Mouse (Mus musculus) hindbrain, embryonic 14.5 days (tissue): ENCODE results near the gene Trim37. TPM values are rescaled to one million over a fixed set of nuclear protein-coding genes. Genes with fewer than 3 reads are reported as not detected.
A peak's percentile ranks its signal among the peaks of the same experiment; 100 is the strongest.

Experiments used
- ATAC-seq: fragments of 200-750 bp; cut with Nextera tagmentation; 2 replicates; pipeline ENCODE4 v1.8.0; 2017; ENCODE audit warnings: moderate number of reproducible peaks, mild to moderate bottlenecking, moderate TSS enrichment, moderate library complexity; ENCODE audit not compliant: low FRiP score
- DNase-seq: peaks from one replicate; pipeline ENCODE4 v3.0.0-alpha.2; 2015; ENCODE audit warnings: low spot score
- H3K27ac ChIP-seq: fragments of 300-500 bp; sonication (generic); 2 replicates; pipeline ENCODE4 v1.5.1; 2014; ENCODE audit warnings: mild to moderate bottlenecking, moderate library complexity
- H3K27me3 ChIP-seq: fragments of 300-500 bp; sonication (generic); 2 replicates; pipeline ENCODE4 v1.6.1; 2014; ENCODE audit warnings: mild to moderate bottlenecking, low read length, mixed read lengths; ENCODE audit not compliant: control insufficient read depth, insufficient read depth
- H3K36me3 ChIP-seq: fragments of 300-500 bp; sonication (generic); replicated peaks from 2 replicates; pipeline ENCODE4 v1.6.1; 2014; ENCODE audit not compliant: control insufficient read depth, insufficient read depth
- H3K4me1 ChIP-seq: fragments of 300-500 bp; sonication (generic); replicated peaks from 2 replicates; pipeline ENCODE4 v1.6.1; 2014; ENCODE audit warnings: antibody characterized with exemption, low read length, mixed read lengths; ENCODE audit not compliant: control insufficient read depth, insufficient read depth
- H3K4me2 ChIP-seq: fragments of 300-500 bp; sonication (generic); replicated peaks from 2 replicates; pipeline ENCODE4 v1.6.1; 2014; ENCODE audit warnings: mild to moderate bottlenecking, moderate library complexity
- H3K4me3 ChIP-seq: fragments of 300-500 bp; sonication (generic); replicated peaks from 2 replicates; pipeline ENCODE4 v1.5.1; 2014; ENCODE audit warnings: mild to moderate bottlenecking, low read length
- H3K9ac ChIP-seq: fragments of 300-500 bp; sonication (generic); 2 replicates; pipeline ENCODE4 v1.6.1; 2014
- H3K9me3 ChIP-seq: fragments of 300-500 bp; sonication (generic); 2 replicates; pipeline ENCODE4 v1.6.1; 2016; ENCODE audit warnings: low read length; ENCODE audit not compliant: control insufficient read depth
- WGBS: fragments of 180-500 bp; shearing (Covaris S2); extraction: QIAGEN DNeasy Blood & Tissue Kit; methylation state at CpG from one replicate; pipeline ENCODE4 v1.1.7; 2014; 5-methylcytosine and 5-hydroxymethylcytosine counted together
- polyA plus RNA-seq: library from polyadenylated mRNA; unstranded; fragments of >200 nt; fragmentation: Nextera tagmentation; extraction: Ambion mirVana; gene quantifications from 2 replicates; pipeline ENCODE4 v1.2.1, GENCODE M21; 2014

Trim37 gene
- polyA plus RNA-seq, result 104 and 107 TPM in 2 replicates

- no peaks in the 10 kb centered on the region for H3K9me3 ChIP-seq
- peaks cover 41% of the 10 kb centered on the region for H3K36me3 ChIP-seq
- peak within 1 kb of the TSS; percentile 66 for H3K4me2 ChIP-seq
- peak within 1 kb of the TSS; percentile 99 for H3K4me3 ChIP-seq
- no peaks in the 10 kb centered on the region for H3K27me3 ChIP-seq
- peak; percentile 93 for DNase-seq
- under 1% methylated on average over 96 of the region's 105 CpGs for WGBS
- peak; percentile 94 for ATAC-seq
- H3K4me1 ChIP-seq, result peaks cover 26% of the 10 kb centered on the region
- peak within 1 kb of the TSS; percentile 93 for H3K27ac ChIP-seq
- peak within 1 kb of the TSS; percentile 93 for H3K9ac ChIP-seq
Measured at GRCm38 (mm10) chr11:87126824-87127816, at the start of gene Trim37. Gene Trim37, plus strand, starts transcription at chr11:87127077.

GRCm38 (mm10) chr11:87083712-87084111 lies 43.2 kb upstream of the Trim37 start:
- ATAC-seq (no peak), DNase-seq (no peak)
- H3K4me3 ChIP-seq, result no peak overlapping the region
- H3K9me3 ChIP-seq, result no peaks in the 10 kb centered on the region
- H3K4me1 ChIP-seq, result peaks cover 28% of the 10 kb centered on the region
- H3K27me3 ChIP-seq, result no peaks in the 10 kb centered on the region
- no peak overlapping the region for H3K9ac ChIP-seq
- WGBS, result 81% methylated on average over 1 of the region's 1 CpGs
- H3K4me2 ChIP-seq, result no peak overlapping the region
- H3K27ac ChIP-seq, result no peak overlapping the region
- peaks cover 64% of the 10 kb centered on the region for H3K36me3 ChIP-seq

GRCm38 (mm10) chr11:87085461-87085860 lies 41.4 kb upstream of the Trim37 start:
- Histone ChIP-seq H3K4me2 (peak overlapping the region; percentile 88), H3K27me3 (no peaks in the 10 kb centered on the region), H3K27ac (no peak overlapping the region), H3K9me3 (no peaks in the 10 kb centered on the region), H3K9ac (peak overlapping the region; percentile 75; the same call in 1 of the 2 replicates), H3K4me1 (peaks cover 28% of the 10 kb centered on the region), H3K36me3 (peaks cover 53% of the 10 kb centered on the region), H3K4me3 (peak overlapping the region; percentile 69)
- 92% methylated on average over 13 of the region's 13 CpGs for WGBS
- ATAC-seq (no peak), DNase-seq (no peak)

GRCm38 (mm10) chr11:87086290-87086984 lies 40.4 kb upstream of the Trim37 start, which contains the start of gene Smg8:
Gene Smg8, minus strand, starts transcription at chr11:87086774.
- H3K27me3 ChIP-seq, result no peaks in the 10 kb centered on the region
- H3K4me2 ChIP-seq, result peak within 1 kb of the TSS; percentile 88
- WGBS, result 3% methylated on average over 43 of the region's 43 CpGs
- no peaks in the 10 kb centered on the region for H3K9me3 ChIP-seq
- peak within 1 kb of the TSS; percentile 69 for H3K4me3 ChIP-seq
- ATAC-seq (peak; percentile 71; the same call in 1 of the 2 replicates), DNase-seq (peak; percentile 82)
- H3K36me3 ChIP-seq, result peaks cover 52% of the 10 kb centered on the region
- peak within 1 kb of the TSS; percentile 75 for H3K9ac ChIP-seq
- peak within 1 kb of the TSS; percentile 7; the same call in 1 of the 2 replicates for H3K27ac ChIP-seq
- peaks cover 28% of the 10 kb centered on the region for H3K4me1 ChIP-seq

GRCm38 (mm10) chr11:87087142-87087541 lies 39.7 kb upstream of the Trim37 start:
- DNase-seq (no peak), ATAC-seq (no peak)
- Histone ChIP-seq H3K27me3 (no peaks in the 10 kb centered on the region), H3K4me1 (peaks cover 28% of the 10 kb centered on the region), H3K27ac (no peak overlapping the region), H3K36me3 (peaks cover 48% of the 10 kb centered on the region), H3K9ac (peak overlapping the region; percentile 75; the same call in 1 of the 2 replicates), H3K9me3 (no peaks in the 10 kb centered on the region), H3K4me2 (peak overlapping the region; percentile 88), H3K4me3 (peak overlapping the region; percentile 69)
- 72% methylated on average over 2 of the region's 2 CpGs for WGBS

- DNase-seq (no peak), ATAC-seq (no peak)
- Histone ChIP-seq H3K4me1 (peaks cover 28% of the 10 kb centered on the region), H3K9ac (peak within 1 kb of the TSS; percentile 84), H3K27me3 (no peaks in the 10 kb centered on the region), H3K4me2 (peak within 1 kb of the TSS; percentile 59), H3K9me3 (no peaks in the 10 kb centered on the region), H3K4me3 (peak within 1 kb of the TSS; percentile 72), H3K27ac (peak within 1 kb of the TSS; percentile 89), H3K36me3 (peaks cover 31% of the 10 kb centered on the region)
- 0% methylated on average over 14 of the region's 14 CpGs for WGBS
Measured at GRCm38 (mm10) chr11:87108409-87108754, 18.5 kb upstream of the Trim37 start, which contains the start of gene Prr11. Gene Prr11, minus strand, starts transcription at chr11:87108708.

- peak within 1 kb of the TSS; percentile 89 for H3K27ac ChIP-seq
- ATAC-seq, result peak; percentile 99
- peak within 1 kb of the TSS; percentile 84 for H3K9ac ChIP-seq
- peak within 1 kb of the TSS; percentile 59 for H3K4me2 ChIP-seq
- peaks cover 28% of the 10 kb centered on the region for H3K4me1 ChIP-seq
- DNase-seq, result peak; percentile 99
- peaks cover 32% of the 10 kb centered on the region for H3K36me3 ChIP-seq
- no peaks in the 10 kb centered on the region for H3K9me3 ChIP-seq
- under 1% methylated on average over 40 of the region's 40 CpGs for WGBS
- H3K4me3 ChIP-seq, result peak within 1 kb of the TSS; percentile 72
- no peaks in the 10 kb centered on the region for H3K27me3 ChIP-seq
Measured at GRCm38 (mm10) chr11:87108755-87109518, 17.9 kb upstream of the Trim37 start, which contains the start of gene Ska2. Gene Ska2, plus strand, starts transcription at chr11:87109234.

- Histone ChIP-seq H3K27me3 (no peaks in the 10 kb centered on the region), H3K4me2 (peak overlapping the region; percentile 59), H3K9ac (peak overlapping the region; percentile 84), H3K9me3 (no peaks in the 10 kb centered on the region), H3K4me1 (peaks cover 28% of the 10 kb centered on the region), H3K36me3 (peaks cover 31% of the 10 kb centered on the region), H3K27ac (peak overlapping the region; percentile 89), H3K4me3 (peak overlapping the region; percentile 72)
- DNase-seq, result peak; percentile 40
- no peak for ATAC-seq
- WGBS, result 0% methylated on average over 42 of the region's 42 CpGs
Measured at GRCm38 (mm10) chr11:87109519-87110171, 17.2 kb upstream of the Trim37 start.
